Mouse (Mus musculus) layer of hippocampus, adult 18-20 months (tissue): ENCODE data around the gene Adm. TPM values are rescaled to one million over a fixed set of nuclear protein-coding genes. Genes with fewer than 3 reads are reported as not detected.

Experiments
- DNase-seq, 2 experiments: peaks; one replicate each; pipeline ENCODE4 v3.0.0; 2022; ENCODE audit warnings: low spot score in 2 of 2
- total RNA-seq, 2 experiments: library from RNA; stranded (reverse); gene quantifications; 2 replicates each; pipeline ENCODE4 v1.2.3; 2021

The Adm gene
- total RNA-seq, 2 experiments from 2014 or later, result 1.5 to 1.6 TPM

DNA sequence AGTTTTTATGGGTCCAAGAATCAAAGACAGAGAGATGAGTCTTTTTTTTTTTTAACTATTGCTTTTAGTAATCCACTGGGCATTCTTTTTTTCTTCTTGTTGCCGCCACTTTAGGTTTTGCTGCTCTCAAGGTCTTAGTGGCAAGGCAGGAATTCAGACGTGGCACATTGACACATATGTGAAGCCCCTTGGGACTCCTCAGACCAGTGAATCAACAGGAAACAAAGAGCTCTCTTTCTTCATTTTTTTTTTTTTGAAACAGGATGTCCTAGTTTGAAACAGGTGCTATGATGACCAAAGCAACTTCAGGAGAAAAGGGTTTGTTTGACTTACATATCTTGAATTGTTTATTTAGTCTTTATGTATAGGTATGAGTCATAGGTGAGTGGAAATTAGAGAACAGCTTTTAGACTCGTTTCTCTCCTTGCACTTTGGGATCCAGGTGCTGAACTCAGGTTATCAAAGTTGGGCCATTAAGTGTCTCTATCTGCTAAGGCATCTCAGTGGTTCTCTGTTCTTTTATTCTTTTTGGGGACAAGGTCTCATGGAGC, 31.0 kb downstream of the Adm start:
- no peak for DNase-seq

DNA sequence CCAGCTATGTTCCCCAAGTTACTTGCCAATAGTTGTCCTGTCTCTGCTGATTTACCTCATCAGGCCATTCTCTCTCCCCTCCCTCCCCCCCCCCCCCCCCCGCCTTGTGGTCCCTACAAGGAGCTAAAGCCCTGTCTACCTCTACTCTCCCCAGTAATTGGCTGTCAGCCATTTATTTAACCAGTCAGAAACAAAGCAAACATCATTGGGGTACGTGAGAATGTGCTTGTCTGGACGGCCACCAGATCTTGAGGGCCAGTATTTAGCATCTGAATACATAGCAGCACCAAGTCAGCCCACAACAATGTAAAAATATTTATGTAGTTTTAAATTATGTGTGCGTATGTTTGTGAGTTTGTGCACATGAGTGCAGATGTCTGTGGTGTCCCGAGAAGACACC, 39.1 kb downstream of the Adm start:
- DNase-seq, result no peak

DNA sequence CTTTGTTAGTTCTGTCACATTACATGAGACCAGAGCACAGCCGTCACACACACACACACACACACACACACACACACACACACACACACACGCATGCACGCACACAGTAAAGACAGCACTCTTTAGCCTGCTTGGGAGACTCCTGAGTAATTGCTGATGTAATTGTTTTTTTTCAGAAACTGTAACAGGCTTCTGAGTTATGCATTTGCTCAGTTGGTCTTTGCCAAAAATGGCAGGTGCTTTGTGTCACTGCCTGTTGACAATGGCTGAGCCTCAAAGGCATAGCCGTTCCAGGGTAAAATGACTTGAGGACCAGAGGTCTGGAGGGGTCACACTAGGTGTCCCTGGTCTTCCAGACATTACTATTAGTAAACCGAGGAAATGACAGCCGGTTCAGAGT, 40.8 kb downstream of the Adm start:
- no peak for DNase-seq

DNA sequence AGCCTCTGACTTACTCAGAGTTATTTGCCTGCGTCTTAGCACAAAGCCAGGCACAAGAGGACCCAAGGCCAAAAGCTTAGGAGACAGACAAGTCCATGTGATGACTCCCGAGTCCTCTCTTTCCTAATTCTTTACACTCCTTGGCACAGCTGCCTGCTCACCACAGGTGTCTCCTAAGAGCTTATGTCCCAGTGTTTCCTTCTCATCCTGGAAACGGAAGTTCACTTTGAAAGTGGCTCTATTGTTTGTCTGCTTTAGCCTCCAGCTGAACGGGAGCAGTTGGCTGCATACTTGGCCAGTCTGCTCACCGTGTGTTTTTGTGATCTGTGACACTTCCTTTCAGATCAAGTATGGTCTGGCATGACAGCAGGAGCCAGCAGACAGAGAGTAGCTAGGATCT, 41.3 kb downstream of the Adm start:
- no peak for DNase-seq

DNA sequence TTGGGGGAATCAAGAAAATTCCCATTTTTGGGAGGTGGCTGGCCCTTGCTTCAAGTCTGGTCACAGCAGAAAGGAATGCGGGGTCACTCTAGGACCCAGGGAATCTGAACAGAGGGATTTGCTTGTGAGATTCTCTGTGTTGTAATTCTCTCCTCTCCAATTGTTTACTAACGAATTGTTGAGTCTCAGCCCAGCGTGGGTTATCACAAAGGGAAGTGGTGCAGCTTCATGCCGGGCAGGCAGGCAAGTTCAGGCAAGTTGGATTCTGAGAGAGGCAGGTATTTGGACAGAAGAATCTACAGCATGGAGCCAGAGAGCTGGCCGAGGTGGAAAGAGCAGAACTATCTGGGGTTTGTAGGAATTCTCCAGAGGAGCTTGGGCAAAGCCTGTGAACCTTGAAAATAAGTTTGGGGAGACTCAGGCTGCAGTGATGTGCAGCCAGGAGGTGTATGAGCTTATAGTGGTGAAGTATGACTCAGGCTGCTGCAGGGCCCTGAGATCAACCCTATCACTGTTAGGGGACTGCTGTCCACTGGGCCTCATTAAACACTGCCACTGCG, 43.7 kb downstream of the Adm start:
- DNase-seq, result no peak

Other genes with a start within 250 kb of the Adm start
- gene Sbf2, start 12.7 kb upstream of the Adm start, total RNA-seq, result 10 to 100 TPM; 67.6 to 69.0 TPM
- 10 to 100 TPM; 23.8 to 24.5 TPM for gene Ampd3, start 140.5 kb downstream of the Adm start, total RNA-seq
- gene Rnf141, start 216.8 kb downstream of the Adm start, total RNA-seq, result 10 to 100 TPM; 79.8 to 82.2 TPM
- 1 to 10 TPM; 1.3 to 1.9 TPM for gene Lyve1, start 235.6 kb downstream of the Adm start, total RNA-seq